Mouse (Mus musculus) small intestine, adult 2 months (tissue): ENCODE measurements around the gene E4f1. TPM values are rescaled to one million over a fixed set of nuclear protein-coding genes. Genes with fewer than 3 reads are reported as not detected.

Source experiments
- H3K27ac ChIP-seq: fragments of 200-500 bp; 2 replicates; pipeline ENCODE4 v1.5.1; 2012; ENCODE audit warnings: low read depth, low read length, control low read depth, inconsistent platforms; ENCODE audit not compliant: insufficient read depth
- H3K27me3 ChIP-seq: fragments of 200-500 bp; 2 replicates; pipeline ENCODE4 v1.6.1; 2012; ENCODE audit warnings: mild to moderate bottlenecking, moderate library complexity, low read length, inconsistent platforms; ENCODE audit not compliant: control insufficient read depth, insufficient read depth
- H3K36me3 ChIP-seq: fragments of 200-500 bp; 2 replicates; pipeline ENCODE4 v1.6.1; 2012; ENCODE audit warnings: mild to moderate bottlenecking, low read length, control low read depth, inconsistent platforms; ENCODE audit not compliant: control insufficient read depth, insufficient read depth
- H3K4me1 ChIP-seq: fragments of 200-500 bp; 2 replicates; pipeline ENCODE4 v1.6.1; 2012; ENCODE audit warnings: low read length, inconsistent platforms, mixed read lengths; ENCODE audit not compliant: control insufficient read depth, insufficient read depth, insufficient read length
- H3K4me3 ChIP-seq: fragments of 200-500 bp; 2 replicates; pipeline ENCODE4 v1.5.1; 2012; ENCODE audit warnings: low read depth, mild to moderate bottlenecking, control low read depth, inconsistent platforms, low read length, moderate library complexity
- CTCF ChIP-seq: fragments of 200-500 bp; IDR thresholded peaks from 2 replicates; pipeline ENCODE4 v1.5.1; 2012; ENCODE audit warnings: low read depth, mild to moderate bottlenecking, control low read depth, inconsistent platforms, low read length, moderate library complexity, mixed read lengths; ENCODE audit not compliant: insufficient replicate concordance, insufficient read length; ENCODE audit errors: extremely low read depth
- POLR2A ChIP-seq: fragments of 200-500 bp; IDR thresholded peaks from 2 replicates; pipeline ENCODE4 v1.6.1; 2012; ENCODE audit warnings: low read depth, mild to moderate bottlenecking, control low read depth, inconsistent platforms, low read length, moderate library complexity
- WGBS: fragments of 180-500 bp; shearing (Covaris S2); methylation state at CpG from one replicate; pipeline ENCODE4 v1.1.7; 2018; 5-methylcytosine and 5-hydroxymethylcytosine counted together
- polyA plus RNA-seq: library from polyadenylated mRNA; depleted of rRNA; stranded (reverse); fragments of >200 nt; gene quantifications from 2 replicates; pipeline ENCODE4 v1.2.3, GENCODE M21; 2012

The E4f1 gene
- polyA plus RNA-seq, 1 experiment, result 74.5 TPM

DNA sequence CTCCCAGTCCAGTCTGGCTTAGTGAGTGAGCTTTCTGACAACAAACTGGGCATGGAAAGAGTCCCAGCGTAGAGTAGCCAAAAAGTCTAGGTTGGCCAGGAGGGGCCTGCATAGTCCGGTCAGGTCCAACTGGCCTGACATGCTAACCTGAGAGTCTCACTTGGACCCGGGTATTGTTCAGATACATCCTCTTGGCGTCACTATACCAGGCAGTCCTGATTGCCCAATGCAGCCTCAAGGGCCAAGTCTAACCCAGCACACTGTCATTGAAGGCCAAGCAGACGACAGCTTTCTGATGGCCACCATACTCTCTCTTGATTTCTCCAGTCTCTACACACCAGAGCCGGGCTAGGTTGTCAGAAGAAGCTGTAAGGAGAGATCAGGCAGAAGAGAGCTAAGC lies 5.5 kb upstream of the E4f1 start:
- Histone ChIP-seq H3K36me3 (peaks cover 28% of the 10 kb centered on the region), H3K4me1 (peaks cover 39% of the 10 kb centered on the region), H3K27me3 (no peaks in the 10 kb centered on the region), H3K27ac (no peak overlapping the region), H3K4me3 (no peak overlapping the region)
- no peak for TF ChIP-seq POLR2A
- no peak for TF ChIP-seq CTCF
- WGBS, result 84% methylated on average over 6 of the region's 6 CpGs

DNA sequence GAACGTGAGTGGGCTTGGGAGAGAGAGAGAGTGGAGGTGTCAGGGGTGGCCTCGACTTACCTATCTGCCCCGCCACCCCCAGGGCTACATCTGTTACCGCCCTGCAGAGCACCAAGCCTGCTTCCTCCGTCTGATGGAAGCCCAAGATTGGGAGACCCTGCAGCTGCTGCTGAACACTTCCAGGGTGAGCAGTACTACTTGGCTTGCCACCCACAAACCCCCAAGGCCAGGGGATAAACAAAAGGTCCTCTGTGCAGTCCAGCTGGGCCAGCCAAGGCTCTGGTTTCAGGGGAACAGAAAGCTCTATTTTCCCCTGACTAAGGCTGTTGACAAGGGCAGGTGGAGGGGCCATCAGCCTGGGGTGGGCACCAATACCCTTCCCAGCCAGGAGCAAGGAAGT lies 4.4 kb upstream of the E4f1 start:
- Histone ChIP-seq H3K36me3 (peaks cover 28% of the 10 kb centered on the region), H3K4me1 (peaks cover 39% of the 10 kb centered on the region), H3K27ac (no peak overlapping the region), H3K27me3 (no peaks in the 10 kb centered on the region), H3K4me3 (no peak overlapping the region)
- WGBS, result 86% methylated on average over 5 of the region's 5 CpGs
- TF ChIP-seq CTCF (no peak), POLR2A (no peak)

DNA sequence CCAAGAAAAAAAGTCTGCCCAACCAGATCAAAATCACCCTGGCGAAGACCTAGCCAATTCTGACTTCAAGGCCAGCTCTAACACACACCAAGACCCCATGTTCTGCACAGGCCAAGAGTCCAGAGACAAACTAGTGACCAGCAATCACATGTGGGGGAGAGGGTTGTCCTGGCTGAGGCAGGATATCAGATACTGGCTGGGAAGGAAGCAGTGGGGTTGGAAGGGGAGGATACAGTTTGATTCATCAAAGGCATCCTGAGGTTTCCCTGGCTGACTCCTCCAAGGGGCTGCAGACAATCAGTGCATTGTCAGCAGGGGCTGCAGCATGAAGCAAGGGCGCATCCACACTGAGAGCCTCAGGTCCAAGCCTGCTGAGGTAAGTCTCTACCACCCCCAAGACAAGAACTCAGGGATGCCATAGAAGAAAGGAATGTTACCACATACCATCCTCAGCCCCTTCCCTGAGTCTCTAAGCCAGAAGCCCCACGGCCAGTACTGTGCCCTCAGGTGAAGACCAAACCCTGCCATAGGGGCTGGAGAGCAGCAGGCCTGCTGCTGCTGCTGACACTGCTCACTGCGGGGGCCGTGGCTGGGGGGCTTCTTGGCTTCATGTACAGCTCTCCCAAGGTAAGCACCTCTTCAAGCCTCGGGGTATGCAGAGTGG lies 3.6 kb upstream of the E4f1 start, which contains the start of gene Bricd5:
Bricd5 (plus strand) TSS at position 273 of the 664 bp plus-strand sequence.
- no peaks in the 10 kb centered on the region for H3K27me3 ChIP-seq
- peak within 1 kb of the TSS; percentile 96 for H3K27ac ChIP-seq
- 0 out of 2 replicates have a peak, but pooled peaks have one; percentile 13 for TF ChIP-seq POLR2A
- no peak for TF ChIP-seq CTCF
- peaks cover 28% of the 10 kb centered on the region for H3K36me3 ChIP-seq
- H3K4me3 ChIP-seq, result peak within 1 kb of the TSS; percentile 8; the same call in 1 of the 2 replicates
- peaks cover 39% of the 10 kb centered on the region for H3K4me1 ChIP-seq
- WGBS, result 62% methylated on average over 6 of the region's 6 CpGs

DNA sequence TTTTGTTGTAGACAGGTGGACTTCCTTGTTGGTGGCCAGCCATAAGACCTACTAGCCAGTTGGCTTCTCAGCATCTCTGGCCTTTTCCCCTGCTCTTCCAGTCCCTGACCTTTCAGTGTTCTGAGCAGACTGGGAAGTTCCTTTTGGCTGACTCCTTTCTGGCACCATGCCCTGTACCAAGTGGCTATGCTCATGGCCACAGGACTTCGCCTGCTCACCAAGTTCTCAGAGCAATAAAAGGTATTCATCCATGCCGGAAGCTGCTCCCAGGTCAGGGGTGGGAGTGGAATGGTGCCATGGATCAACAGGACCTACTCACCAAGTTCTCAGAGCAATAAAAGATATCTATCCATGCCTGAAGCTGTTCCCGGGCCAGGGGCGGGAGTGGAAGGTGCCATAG lies 2.4 kb upstream of the E4f1 start:
- H3K4me1 ChIP-seq, result peaks cover 31% of the 10 kb centered on the region
- peak overlapping the region; percentile 96 for H3K27ac ChIP-seq
- peak; percentile 67; the same call in 1 of the 2 replicates for TF ChIP-seq POLR2A
- TF ChIP-seq CTCF, result no peak
- WGBS, result 18% methylated on average over 4 of the region's 4 CpGs
- H3K4me3 ChIP-seq, result peak overlapping the region; percentile 8; the same call in 1 of the 2 replicates
- no peaks in the 10 kb centered on the region for H3K27me3 ChIP-seq
- H3K36me3 ChIP-seq, result peaks cover 28% of the 10 kb centered on the region

DNA sequence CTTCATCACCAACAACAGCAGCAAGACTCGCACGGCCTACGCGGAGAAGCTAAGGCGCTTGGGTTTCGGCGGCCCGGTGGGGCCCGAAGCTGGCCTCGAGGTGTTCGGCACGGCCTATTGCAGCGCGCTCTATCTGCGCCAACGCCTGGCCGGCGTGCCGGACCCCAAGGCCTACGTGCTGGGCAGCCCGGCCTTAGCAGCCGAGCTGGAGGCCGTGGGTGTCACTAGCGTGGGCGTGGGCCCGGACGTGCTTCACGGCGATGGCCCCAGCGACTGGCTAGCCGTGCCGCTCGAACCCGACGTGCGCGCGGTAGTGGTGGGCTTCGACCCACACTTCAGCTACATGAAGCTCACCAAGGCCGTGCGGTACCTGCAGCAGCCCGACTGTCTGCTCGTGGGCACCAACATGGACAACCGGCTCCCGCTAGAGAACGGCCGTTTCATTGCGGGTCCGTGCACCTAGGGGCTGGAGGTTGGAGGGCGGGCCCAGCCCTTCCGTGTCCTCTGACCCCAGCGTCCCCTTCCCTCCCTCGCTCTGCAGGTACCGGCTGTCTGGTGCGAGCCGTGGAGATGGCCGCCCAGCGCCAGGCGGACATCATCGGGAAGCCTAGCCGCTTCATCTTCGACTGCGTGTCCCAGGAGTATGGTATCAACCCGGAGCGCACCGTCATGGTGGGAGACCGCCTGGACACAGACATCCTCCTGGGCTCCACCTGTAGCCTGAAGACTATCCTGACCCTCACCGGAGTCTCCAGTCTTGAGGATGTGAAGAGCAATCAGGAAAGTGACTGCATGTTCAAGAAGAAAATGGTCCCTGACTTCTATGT lies 801 bp upstream of the E4f1 start:
- Histone ChIP-seq H3K27ac (peak overlapping the region; percentile 85), H3K4me1 (peaks cover 25% of the 10 kb centered on the region), H3K27me3 (no peaks in the 10 kb centered on the region), H3K4me3 (peak overlapping the region; percentile 85), H3K36me3 (peaks cover 14% of the 10 kb centered on the region)
- no peak for TF ChIP-seq CTCF
- TF ChIP-seq POLR2A, result no peak
- under 1% methylated on average over 68 of the region's 68 CpGs for WGBS

DNA sequence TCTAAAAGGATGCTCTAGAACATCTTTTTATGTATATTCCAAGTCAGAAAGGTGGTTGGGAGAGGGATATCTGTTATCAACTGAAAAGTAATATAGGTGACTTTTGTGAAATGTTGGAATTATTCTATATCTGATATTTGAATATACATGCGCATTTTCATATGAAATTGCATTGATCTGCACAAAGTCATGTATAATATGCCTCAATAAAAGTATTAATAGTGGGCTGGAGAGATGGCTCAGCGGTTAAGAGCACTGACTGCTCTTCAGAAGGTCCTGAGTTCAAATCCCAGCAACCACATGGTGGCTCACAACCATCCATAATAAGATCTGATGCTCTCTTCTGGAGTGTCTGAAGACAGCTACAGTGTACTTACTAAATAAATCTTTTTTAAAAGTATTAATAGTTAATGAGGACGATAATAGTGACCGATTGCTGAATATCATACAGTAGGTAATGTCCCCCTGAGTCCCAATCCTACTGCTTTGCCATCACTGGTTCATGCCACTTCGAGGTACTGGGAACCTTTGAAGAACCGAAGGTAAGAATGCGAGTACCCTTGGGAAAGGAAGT lies 690 bp downstream of the E4f1 start:
- Histone ChIP-seq H3K4me1 (peaks cover 24% of the 10 kb centered on the region), H3K27me3 (no peaks in the 10 kb centered on the region), H3K27ac (peak overlapping the region; percentile 81), H3K4me3 (peak overlapping the region; percentile 76), H3K36me3 (peaks cover 2% of the 10 kb centered on the region)
- no peak for TF ChIP-seq POLR2A
- TF ChIP-seq CTCF, result no peak
- WGBS, result 18% methylated on average over 7 of the region's 7 CpGs

DNA sequence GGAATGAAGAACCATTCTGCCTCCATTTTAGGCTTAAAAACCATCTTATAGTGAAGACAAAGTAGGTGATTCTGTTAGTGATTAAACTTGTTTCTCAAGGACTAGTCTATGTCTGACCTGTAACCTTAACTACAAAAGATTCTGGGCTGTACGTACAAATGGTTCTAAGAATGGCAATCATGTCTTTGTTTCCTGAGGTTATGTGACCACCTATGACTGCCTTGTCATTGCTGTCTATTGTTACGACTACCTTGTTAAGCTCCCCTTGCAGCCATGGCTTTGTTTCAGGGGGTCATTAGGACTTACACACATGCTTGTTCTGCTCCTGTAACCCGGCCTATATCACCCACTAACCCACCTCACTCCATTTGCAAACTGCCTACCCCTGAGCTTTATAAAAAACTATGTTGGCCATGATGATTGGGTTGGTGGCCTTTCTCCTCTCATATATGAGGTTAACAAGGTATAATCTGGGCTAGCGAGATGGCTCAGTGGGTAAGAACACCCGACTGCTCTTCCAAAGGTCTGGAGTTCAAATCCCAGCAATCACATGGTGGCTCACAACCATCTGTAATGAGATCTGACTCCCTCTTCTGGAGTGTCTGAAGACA lies 1.4 kb downstream of the E4f1 start:
- Histone ChIP-seq H3K36me3 (no peaks in the 10 kb centered on the region), H3K27me3 (no peaks in the 10 kb centered on the region), H3K4me1 (peaks cover 17% of the 10 kb centered on the region; the same call in 1 of the 2 replicates), H3K27ac (no peak overlapping the region), H3K4me3 (no peak overlapping the region)
- 96% methylated on average over 5 of the region's 5 CpGs for WGBS
- TF ChIP-seq CTCF (no peak), POLR2A (no peak)
